Mouse (Mus musculus): ENCODE measurements around the gene Minos1. TPM values are rescaled to one million over a fixed set of nuclear protein-coding genes. Genes with fewer than 3 reads are reported as not detected.

Gene Minos1
- polyA plus RNA-seq, 1 experiment from 2014 or later = 474 TPM

- no peak for TF ChIP-seq EP300 (IDR thresholded peaks at IDR 0.05)
- H3K9me3 ChIP-seq (ENCODE audit: low read length) = no peaks in the 10 kb centered on the region
- WGBS = 72% methylated on average over 5 of the region's 5 CpGs
Observed at GRCm38 (mm10) chr4:139133109-139133508, 2.2 kb upstream of the Minos1 start.

GRCm38 (mm10) chr4:139131858-139132672, 1.2 kb upstream of the Minos1 start:
- no peak for TF ChIP-seq EP300 (IDR thresholded peaks at IDR 0.05)
- TF ChIP-seq CTCF (IDR thresholded peaks at IDR 0.05) = no peak
- Histone ChIP-seq H3K4me2 (replicated peaks; ENCODE audit: low read depth, low read length) (no peak overlapping the region), H3K4me3 (ENCODE audit: low read depth, low read length) (no peak overlapping the region), H3K36me3 (ENCODE audit: insufficient read depth, low read length) (no peaks in the 10 kb centered on the region), H3K27ac (ENCODE audit: low read length) (no peak overlapping the region), H3K9me3 (ENCODE audit: low read length) (no peaks in the 10 kb centered on the region), H3K9ac (replicated peaks; ENCODE audit: low read depth) (no peak overlapping the region), H3K27me3 (replicated peaks; ENCODE audit: insufficient read depth, low read length) (no peaks in the 10 kb centered on the region), H3K4me1 (ENCODE audit: insufficient read depth, low read depth, low read length) (peaks cover 5% of the 10 kb centered on the region; the same call in 1 of the 2 replicates)
- ATAC-seq = no peak
- WGBS = 79% methylated on average over 14 of the region's 14 CpGs
- no peak for DNase-seq (ENCODE audit: low spot score)

More at GRCm38 (mm10) chr4:139133109-139133508, 2.2 kb upstream of the Minos1 start:
- DNase-seq (ENCODE audit: low spot score) (no peak), ATAC-seq (no peak)
- H3K27me3 ChIP-seq (replicated peaks; ENCODE audit: insufficient read depth, low read length) = no peaks in the 10 kb centered on the region
- H3K4me3 ChIP-seq (ENCODE audit: low read depth, low read length) = no peak overlapping the region
- peaks cover 5% of the 10 kb centered on the region; the same call in 1 of the 2 replicates for H3K4me1 ChIP-seq (ENCODE audit: insufficient read depth, low read depth, low read length)
- H3K27ac ChIP-seq (ENCODE audit: low read length) = no peak overlapping the region
- H3K9ac ChIP-seq (replicated peaks; ENCODE audit: low read depth) = no peak overlapping the region
- H3K36me3 ChIP-seq (ENCODE audit: insufficient read depth, low read length) = no peaks in the 10 kb centered on the region
- H3K4me2 ChIP-seq (replicated peaks; ENCODE audit: low read depth, low read length) = no peak overlapping the region

GRCm38 (mm10) chr4:139129806-139130700, 860 bp downstream of the Minos1 start:
- Histone ChIP-seq H3K4me2 (replicated peaks; ENCODE audit: low read depth, low read length) (peak overlapping the region; percentile 93), H3K9me3 (ENCODE audit: low read length) (no peaks in the 10 kb centered on the region), H3K4me3 (ENCODE audit: low read depth, low read length) (peak overlapping the region; percentile 88), H3K27ac (ENCODE audit: low read length) (peak overlapping the region; percentile 93), H3K9ac (replicated peaks; ENCODE audit: low read depth) (peak overlapping the region; percentile 90), H3K27me3 (replicated peaks; ENCODE audit: insufficient read depth, low read length) (no peaks in the 10 kb centered on the region), H3K36me3 (ENCODE audit: insufficient read depth, low read length) (no peaks in the 10 kb centered on the region), H3K4me1 (ENCODE audit: insufficient read depth, low read depth, low read length) (peaks cover 5% of the 10 kb centered on the region; the same call in 1 of the 2 replicates)
- no peak for TF ChIP-seq CTCF (IDR thresholded peaks at IDR 0.05)
- TF ChIP-seq EP300 (IDR thresholded peaks at IDR 0.05) = no peak
- DNase-seq (ENCODE audit: low spot score) (peak; percentile 37), ATAC-seq (peak; percentile 49)
- WGBS = 2% methylated on average over 53 of the region's 57 CpGs

GRCm38 (mm10) chr4:139126475-139126874, 4.4 kb downstream of the Minos1 start:
- H3K4me3 ChIP-seq (ENCODE audit: low read depth, low read length) = no peak overlapping the region
- peaks cover 5% of the 10 kb centered on the region; the same call in 1 of the 2 replicates for H3K4me1 ChIP-seq (ENCODE audit: insufficient read depth, low read depth, low read length)
- no peak overlapping the region for H3K9ac ChIP-seq (replicated peaks; ENCODE audit: low read depth)
- no peaks in the 10 kb centered on the region for H3K9me3 ChIP-seq (ENCODE audit: low read length)
- H3K27ac ChIP-seq (ENCODE audit: low read length) = no peak overlapping the region
- no peak overlapping the region for H3K4me2 ChIP-seq (replicated peaks; ENCODE audit: low read depth, low read length)
- TF ChIP-seq EP300 (IDR thresholded peaks at IDR 0.05) (no peak), CTCF (IDR thresholded peaks at IDR 0.05) (peak; percentile 39; the same call in 1 of the 2 replicates)
- no peaks in the 10 kb centered on the region for H3K27me3 ChIP-seq (replicated peaks; ENCODE audit: insufficient read depth, low read length)
- WGBS = 90% methylated on average over 3 of the region's 3 CpGs
- ATAC-seq (no peak), DNase-seq (ENCODE audit: low spot score) (no peak)
- H3K36me3 ChIP-seq (ENCODE audit: insufficient read depth, low read length) = no peaks in the 10 kb centered on the region

- ATAC-seq (no peak), DNase-seq (ENCODE audit: low spot score) (no peak)
- no peak overlapping the region for H3K27ac ChIP-seq (ENCODE audit: low read length)
- no peak overlapping the region for H3K4me2 ChIP-seq (replicated peaks; ENCODE audit: low read depth, low read length)
- H3K9ac ChIP-seq (replicated peaks; ENCODE audit: low read depth) = no peak overlapping the region
- H3K9me3 ChIP-seq (ENCODE audit: low read length) = no peaks in the 10 kb centered on the region
- no peak overlapping the region for H3K4me3 ChIP-seq (ENCODE audit: low read depth, low read length)
- TF ChIP-seq EP300 (IDR thresholded peaks at IDR 0.05) = no peak
- TF ChIP-seq CTCF (IDR thresholded peaks at IDR 0.05) = no peak
- WGBS = 65% methylated on average over 6 of the region's 6 CpGs
- H3K36me3 ChIP-seq (ENCODE audit: insufficient read depth, low read length) = no peaks in the 10 kb centered on the region
- peaks cover 9% of the 10 kb centered on the region; the same call in 1 of the 2 replicates for H3K4me1 ChIP-seq (ENCODE audit: insufficient read depth, low read depth, low read length)
- H3K27me3 ChIP-seq (replicated peaks; ENCODE audit: insufficient read depth, low read length) = no peaks in the 10 kb centered on the region
Observed at GRCm38 (mm10) chr4:139124940-139125339, 6.0 kb downstream of the Minos1 start.

- no peak for ATAC-seq
- Histone ChIP-seq H3K4me3 (ENCODE audit: low read depth, low read length) (no peak overlapping the region), H3K27ac (ENCODE audit: low read length) (no peak overlapping the region), H3K36me3 (ENCODE audit: insufficient read depth, low read length) (no peaks in the 10 kb centered on the region), H3K4me2 (replicated peaks; ENCODE audit: low read depth, low read length) (no peak overlapping the region), H3K27me3 (replicated peaks; ENCODE audit: insufficient read depth, low read length) (no peaks in the 10 kb centered on the region), H3K9me3 (ENCODE audit: low read length) (no peaks in the 10 kb centered on the region), H3K4me1 (ENCODE audit: insufficient read depth, low read depth, low read length) (peaks cover 7% of the 10 kb centered on the region; the same call in 1 of the 2 replicates), H3K9ac (replicated peaks; ENCODE audit: low read depth) (no peak overlapping the region)
- TF ChIP-seq CTCF (IDR thresholded peaks at IDR 0.05) = no peak
- TF ChIP-seq EP300 (IDR thresholded peaks at IDR 0.05) = no peak
- DNase-seq (ENCODE audit: low spot score) = no peak
- 89% methylated on average over 4 of the region's 4 CpGs for WGBS
Observed at GRCm38 (mm10) chr4:139122557-139122956, 8.4 kb downstream of the Minos1 start.
